ENCODE assay signal across 8 mouse cellular contexts in genomic region chr3:123508675-123509376, GRCm38 (mm10).
A peak's percentile ranks its signal among the peaks of the same experiment; 100 is the strongest.
DNase-seq lines count a peak whose midpoint lies in the region; ATAC-seq and TF ChIP-seq lines count a peak whose summit lies in the region.

No protein-coding gene starts in this region.

- peak overlapping the region; percentile 85 for H3K4me3 ChIP-seq in heart, embryonic 10.5 days
- H3K4me3 ChIP-seq in thymus, adult 2 months (ENCODE audit: control insufficient read depth, insufficient read depth, low read length), result peak overlapping the region; percentile 72
- H3K4me3 ChIP-seq in forebrain, embryonic 16.5 days (replicated peaks; ENCODE audit: low read length), result peak overlapping the region; percentile 83

- H3K27me3 ChIP-seq in heart, embryonic 10.5 days (ENCODE audit: insufficient read depth, poor library complexity, severe bottlenecking), result no peaks in the 10 kb centered on the region
- H3K27me3 ChIP-seq in thymus, adult 2 months (ENCODE audit: control insufficient read depth, insufficient read depth, low read length), result no peaks in the 10 kb centered on the region
- H3K27me3 ChIP-seq in forebrain, embryonic 16.5 days (replicated peaks; ENCODE audit: control insufficient read depth, insufficient read depth, low read length), result no peaks in the 10 kb centered on the region

- under 1% methylated on average over 36 of the region's 36 CpGs for WGBS in heart, embryonic 10.5 days
- WGBS in thymus, adult 2 months, result under 1% methylated on average over 36 of the region's 36 CpGs
- under 1% methylated on average over 36 of the region's 36 CpGs for WGBS in forebrain, embryonic 16.5 days

- no peaks in the 10 kb centered on the region for H3K9me3 ChIP-seq in heart, embryonic 10.5 days
- no peaks in the 10 kb centered on the region for H3K9me3 ChIP-seq in forebrain, embryonic 16.5 days (ENCODE audit: control insufficient read depth, low read length)

- 0 out of 2 replicates have a peak, but pooled peaks cover 10% of the 10 kb centered on the region for H3K36me3 ChIP-seq in heart, embryonic 10.5 days
- peaks cover 8% of the 10 kb centered on the region for H3K36me3 ChIP-seq in thymus, adult 2 months (ENCODE audit: control insufficient read depth, insufficient read depth, low read length)
- peaks cover 3% of the 10 kb centered on the region; the same call in 1 of the 2 replicates for H3K36me3 ChIP-seq in forebrain, embryonic 16.5 days (ENCODE audit: control insufficient read depth, insufficient read depth)

- peak overlapping the region; percentile 97 for H3K9ac ChIP-seq in forebrain, embryonic 16.5 days (replicated peaks; ENCODE audit: low read depth, low read length)

- peak; percentile 72 for ATAC-seq in forebrain, embryonic 16.5 days
- peak; percentile 6 for ATAC-seq in megakaryocyte, adult 5-6 weeks (ENCODE audit: poor library complexity, severe bottlenecking)

- TF ChIP-seq CTCF in thymus, adult 2 months (IDR thresholded peaks at IDR 0.05; ENCODE audit: borderline replicate concordance, control insufficient read depth, extremely low read depth, insufficient read depth, low read length, poor library complexity), result no peak

- TF ChIP-seq POLR2A in thymus, adult 2 months (IDR thresholded peaks at IDR 0.05; ENCODE audit: control insufficient read depth, extremely low read depth, insufficient read depth, low read length, poor library complexity), result no peak

- no peak for DNase-seq in heart, embryonic 10.5 days (ENCODE audit: low spot score)
- no peak for DNase-seq in heart, postnatal 25 days (ENCODE audit: low spot score)
- DNase-seq in thymus, adult 2 months, result no peak
- DNase-seq in thymus, postnatal 25 days, result no peak
- DNase-seq in adrenal gland, postnatal 25 days, result no peak
- no peak for DNase-seq in left cerebral cortex, adult 11 months (ENCODE audit: low spot score)

- peak overlapping the region; percentile 81 for H3K4me2 ChIP-seq in forebrain, embryonic 16.5 days (ENCODE audit: low read length)

- H3K27ac ChIP-seq in heart, embryonic 10.5 days, result peak overlapping the region; percentile 99
- peak overlapping the region; percentile 91 for H3K27ac ChIP-seq in thymus, adult 2 months (ENCODE audit: control insufficient read depth, insufficient read depth, low read length)
- H3K27ac ChIP-seq in forebrain, embryonic 16.5 days (ENCODE audit: low read length), result peak overlapping the region; percentile 99

- H3K4me1 ChIP-seq in heart, embryonic 10.5 days, result peaks cover 11% of the 10 kb centered on the region
- 0 out of 2 replicates have a peak, but pooled peaks cover 2% of the 10 kb centered on the region for H3K4me1 ChIP-seq in thymus, adult 2 months (replicated peaks; ENCODE audit: control insufficient read depth, insufficient read depth, low read length)
- H3K4me1 ChIP-seq in forebrain, embryonic 16.5 days (replicated peaks; ENCODE audit: control insufficient read depth, insufficient read depth, low read length), result peaks cover 16% of the 10 kb centered on the region

- intact Hi-C loops in heart, postnatal 25 days (cut with DNase I), result loop anchor here (2.0 to 10.0 kb wide), 2 partner anchors 124 to 524 kb away; partner anchors contain the start of gene Usp53
